Mouse (Mus musculus) liver, adult 2 months (tissue): ENCODE results near the gene 1110051M20Rik. TPM values are rescaled to one million over a fixed set of nuclear protein-coding genes. Genes with fewer than 3 reads are reported as not detected.

ENCODE experiments used
- DNase-seq: peaks from one replicate; pipeline ENCODE4 v3.0.0-alpha.2; 2011; ENCODE audit warnings: low read depth, low spot score; ENCODE audit errors: extremely low read depth
- H3K27ac ChIP-seq: fragments of 200-500 bp; replicated peaks from 2 replicates; pipeline ENCODE4 v1.5.1; 2012; ENCODE audit warnings: low read depth, mild to moderate bottlenecking, control low read depth, inconsistent platforms, low read length; ENCODE audit not compliant: insufficient read depth
- H3K27me3 ChIP-seq: fragments of 200-500 bp; 2 replicates; pipeline ENCODE4 v1.6.1; 2012; ENCODE audit warnings: mild to moderate bottlenecking, moderate library complexity, low read length, inconsistent platforms; ENCODE audit not compliant: control insufficient read depth, insufficient read depth
- H3K36me3 ChIP-seq: fragments of 200-500 bp; 2 replicates; pipeline ENCODE4 v1.6.1; 2012; ENCODE audit warnings: low read length, inconsistent platforms; ENCODE audit not compliant: control insufficient read depth, insufficient read depth
- H3K4me1 ChIP-seq: fragments of 200-500 bp; 2 replicates; pipeline ENCODE4 v1.6.1; 2011; ENCODE audit warnings: low read length; ENCODE audit not compliant: control insufficient read depth, insufficient read depth
- H3K4me3 ChIP-seq: fragments of 200-500 bp; 2 replicates; pipeline ENCODE4 v1.5.1; 2011; ENCODE audit warnings: low read depth, mild to moderate bottlenecking, control low read depth, low read length, moderate library complexity; ENCODE audit not compliant: insufficient read depth
- H3K79me2 ChIP-seq: fragments of 200-500 bp; 2 replicates; pipeline ENCODE4 v1.6.1; 2012; ENCODE audit warnings: inconsistent platforms, mild to moderate bottlenecking, low read length, moderate library complexity; ENCODE audit not compliant: control insufficient read depth, insufficient read depth
- H3K9ac ChIP-seq: fragments of 200-500 bp; 2 replicates; pipeline ENCODE4 v1.6.1; 2012; ENCODE audit warnings: low read depth, mild to moderate bottlenecking, control low read depth, inconsistent platforms, low read length
- CTCF ChIP-seq: fragments of 200-500 bp; IDR thresholded peaks from 2 replicates; pipeline ENCODE4 v1.5.1; 2011; ENCODE audit warnings: low read depth, low read length, control low read depth
- POLR2A ChIP-seq: fragments of 200-500 bp; IDR thresholded peaks from 2 replicates; pipeline ENCODE4 v1.6.1; 2011; ENCODE audit warnings: low read length, control low read depth; ENCODE audit not compliant: insufficient read depth; ENCODE audit errors: extremely low read depth
- WGBS: fragments of 180-500 bp; shearing (Covaris S2); methylation state at CpG from one replicate; pipeline ENCODE4 v1.1.7; 2018; 5-methylcytosine and 5-hydroxymethylcytosine counted together
- polyA plus RNA-seq: library from polyadenylated mRNA; depleted of rRNA; stranded (reverse); fragments of >200 nt; gene quantifications from 2 replicates; pipeline ENCODE4 v1.2.3, GENCODE M21; 2012
- total RNA-seq: library from RNA; depleted of rRNA; stranded (reverse); fragments of >200 nt; gene quantifications from 2 replicates; pipeline ENCODE4 v1.2.3, GENCODE M21; 2014

1110051M20Rik gene
- total and polyA plus RNA-seq, 2 experiments: 2.8 to 3.6 TPM

GRCm38 (mm10) chr2:91452658-91453057, 8.2 kb upstream of the 1110051M20Rik start:
- Histone ChIP-seq H3K79me2 (no peaks in the 10 kb centered on the region), H3K27ac (no peak overlapping the region), H3K4me3 (no peak overlapping the region), H3K4me1 (peaks cover 5% of the 10 kb centered on the region; the same call in 1 of the 2 replicates), H3K36me3 (no peaks in the 10 kb centered on the region), H3K27me3 (no peaks in the 10 kb centered on the region), H3K9ac (no peak overlapping the region)
- TF ChIP-seq CTCF: no peak
- TF ChIP-seq POLR2A: no peak
- DNase-seq: no peak
- 67% methylated on average over 8 of the region's 8 CpGs for WGBS

DNA sequence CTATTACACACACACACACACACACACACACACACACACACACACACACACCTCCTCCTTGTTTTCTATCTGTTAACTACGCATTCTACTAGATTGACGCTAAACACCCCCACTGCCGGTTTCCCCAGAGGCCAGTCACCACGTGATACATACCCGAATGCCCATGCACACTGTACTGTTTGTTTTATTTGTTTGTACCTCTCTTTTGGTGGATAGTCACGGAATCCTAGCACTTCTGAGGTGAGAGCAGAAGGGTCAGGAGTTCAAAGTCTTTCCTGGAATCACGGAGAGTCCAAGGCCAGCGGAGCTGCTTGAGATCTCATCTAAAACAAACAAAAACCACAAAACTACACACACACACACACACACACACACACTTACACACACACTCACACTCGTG, 5.8 kb upstream of the 1110051M20Rik start:
- Histone ChIP-seq H3K27ac (0 out of 2 replicates have a peak overlapping the region, but pooled peaks have one; percentile 7), H3K36me3 (no peaks in the 10 kb centered on the region), H3K4me3 (no peak overlapping the region), H3K9ac (no peak overlapping the region), H3K27me3 (no peaks in the 10 kb centered on the region), H3K79me2 (no peaks in the 10 kb centered on the region), H3K4me1 (peaks cover 5% of the 10 kb centered on the region; the same call in 1 of the 2 replicates)
- peak; percentile 80 for DNase-seq
- 24% methylated on average over 9 of the region's 9 CpGs for WGBS
- TF ChIP-seq CTCF (no peak), POLR2A (no peak)

DNA sequence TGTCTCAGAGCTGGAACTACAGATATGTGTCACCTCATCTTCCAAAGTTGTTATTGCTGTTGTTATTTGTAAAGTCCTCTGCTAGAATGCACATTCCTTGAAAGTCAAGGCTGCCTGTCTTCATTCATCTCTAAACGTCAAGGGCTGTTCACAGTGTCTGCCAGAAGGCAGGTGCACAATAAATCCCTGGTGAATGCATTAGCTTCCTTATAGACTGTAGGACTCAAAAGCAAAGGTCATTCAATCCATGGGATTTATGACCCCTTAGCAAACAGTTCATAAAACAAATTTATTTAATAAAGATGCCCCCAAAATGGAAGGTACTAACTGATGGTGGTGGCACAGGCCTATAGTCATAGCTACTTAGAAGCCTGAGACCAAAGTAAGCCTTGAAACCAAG, 5.2 kb upstream of the 1110051M20Rik start:
- no peaks in the 10 kb centered on the region for H3K79me2 ChIP-seq
- no peak for TF ChIP-seq POLR2A
- no peak for TF ChIP-seq CTCF
- no peak overlapping the region for H3K9ac ChIP-seq
- WGBS: 87% methylated on average over 1 of the region's 1 CpGs
- H3K36me3 ChIP-seq: no peaks in the 10 kb centered on the region
- H3K27ac ChIP-seq: no peak overlapping the region
- no peak overlapping the region for H3K4me3 ChIP-seq
- DNase-seq: no peak
- H3K4me1 ChIP-seq: peaks cover 5% of the 10 kb centered on the region; the same call in 1 of the 2 replicates
- H3K27me3 ChIP-seq: no peaks in the 10 kb centered on the region

- WGBS: 78% methylated on average over 1 of the region's 1 CpGs
- Histone ChIP-seq H3K4me3 (no peak overlapping the region), H3K27me3 (no peaks in the 10 kb centered on the region), H3K4me1 (no peaks in the 10 kb centered on the region), H3K27ac (no peak overlapping the region), H3K36me3 (no peaks in the 10 kb centered on the region), H3K9ac (no peak overlapping the region), H3K79me2 (no peaks in the 10 kb centered on the region)
- TF ChIP-seq POLR2A: no peak
- TF ChIP-seq CTCF: no peak
- DNase-seq: no peak
Measured at GRCm38 (mm10) chr2:91442241-91442640, 2.3 kb downstream of the 1110051M20Rik start.

DNA sequence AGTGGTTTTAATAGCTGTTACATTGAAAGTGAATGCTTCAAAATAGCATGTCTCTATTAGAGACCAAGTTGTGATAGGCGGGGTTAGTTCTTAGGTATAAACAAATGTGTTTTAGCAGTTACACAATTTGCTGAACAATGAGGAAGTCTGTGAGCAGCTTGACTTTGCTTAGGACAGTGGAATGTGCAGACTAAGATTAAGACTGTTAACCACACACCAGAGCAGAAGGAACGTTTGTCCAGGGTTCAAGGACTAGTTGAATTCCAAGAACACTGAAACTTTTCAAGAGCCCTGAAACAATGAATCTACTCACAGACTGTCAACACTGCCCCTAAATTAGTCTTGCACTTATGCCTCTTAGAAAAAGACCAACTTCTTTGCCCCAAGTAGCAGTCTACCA, 2.8 kb downstream of the 1110051M20Rik start:
- Histone ChIP-seq H3K27ac (no peak overlapping the region), H3K36me3 (no peaks in the 10 kb centered on the region), H3K27me3 (no peaks in the 10 kb centered on the region), H3K9ac (no peak overlapping the region), H3K4me1 (no peaks in the 10 kb centered on the region), H3K4me3 (no peak overlapping the region), H3K79me2 (no peaks in the 10 kb centered on the region)
- TF ChIP-seq CTCF: no peak
- WGBS: 76% methylated on average over 2 of the region's 2 CpGs
- no peak for DNase-seq

DNA sequence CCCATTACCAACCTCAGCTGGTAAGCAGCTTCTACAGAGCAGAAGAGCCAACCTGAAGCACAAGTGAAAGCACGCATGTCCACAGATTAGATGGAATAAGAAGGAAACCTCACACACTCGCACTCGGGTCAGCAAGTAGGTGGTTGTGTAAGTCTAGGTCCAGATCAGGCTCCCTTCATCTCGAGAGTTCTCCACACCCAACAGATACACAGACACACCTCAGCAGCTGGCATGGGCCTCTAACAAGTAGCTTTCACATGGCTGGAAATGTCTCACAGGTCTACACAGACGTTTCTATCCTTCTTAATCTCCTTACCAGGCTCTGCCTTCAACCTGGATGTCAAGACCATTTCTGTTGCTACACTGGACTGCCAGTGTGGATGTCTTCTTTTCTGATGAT, 3.8 kb downstream of the 1110051M20Rik start:
- H3K27me3 ChIP-seq: no peaks in the 10 kb centered on the region
- H3K4me1 ChIP-seq: no peaks in the 10 kb centered on the region
- WGBS: 92% methylated on average over 5 of the region's 5 CpGs
- TF ChIP-seq CTCF (no peak), POLR2A (no peak)
- no peak for DNase-seq
- no peaks in the 10 kb centered on the region for H3K36me3 ChIP-seq
- no peak overlapping the region for H3K27ac ChIP-seq
- H3K79me2 ChIP-seq: no peaks in the 10 kb centered on the region
- H3K9ac ChIP-seq: no peak overlapping the region
- no peak overlapping the region for H3K4me3 ChIP-seq
